Mouse (Mus musculus) CD8-positive naive resting alpha-beta T cell, adult 57 days (primary cell): ENCODE measurements around the gene Stpg4. TPM values are rescaled to one million over a fixed set of nuclear protein-coding genes. Genes with fewer than 3 reads are reported as not detected.

ENCODE experiments used
- total RNA-seq: library from RNA; stranded (reverse); gene quantifications from one replicate; pipeline ENCODE4 v1.2.4, GENCODE M21; 2023

Gene Stpg4
- total RNA-seq: 3.2 TPM

GRCm38 (mm10) chr17:87427511-87427910 is at the start of gene Stpg4:
TSS of gene Stpg4 (minus strand) at chr17:87427741.

GRCm38 (mm10) chr17:87446767-87447611 is 19.4 kb upstream of the Stpg4 start, which contains the start of gene Calm2:
TSS of gene Calm2 (minus strand) at chr17:87446935.

Other genes with a start within 250 kb of the Stpg4 start
- gene Mcfd2, start 161.8 kb downstream of the Stpg4 start, total RNA-seq: 16.9 TPM
- gene Ttc7, start 144.9 kb downstream of the Stpg4 start, total RNA-seq: 125 TPM
- gene Calm2, start 19.2 kb upstream of the Stpg4 start, total RNA-seq: 331 TPM
- 1.6 TPM for gene Epcam, start 208.2 kb upstream of the Stpg4 start, total RNA-seq
- 43.4 TPM for gene Msh2, start 244.6 kb upstream of the Stpg4 start, total RNA-seq